Mouse (Mus musculus): ENCODE measurements around the gene Ncl. TPM values are rescaled to one million over a fixed set of nuclear protein-coding genes. Genes with fewer than 3 reads are reported as not detected.

Gene Ncl
- 355 and 416 TPM in 2 replicates for polyA plus RNA-seq (2015; fragmentation: Nextera tagmentation; extraction: Ambion mirVana)

- peaks cover 7% of the 10 kb centered on the region for H3K36me3 ChIP-seq (ENCODE audit: control insufficient read depth, insufficient read depth, low read length)
- peaks cover 13% of the 10 kb centered on the region for H3K4me1 ChIP-seq (ENCODE audit: control insufficient read depth, insufficient read depth, low read length)
- WGBS: under 1% methylated on average over 102 of the region's 102 CpGs
- H3K4me2 ChIP-seq (ENCODE audit: low read depth, low read length): peak within 1 kb of the TSS; percentile 67
- no peaks in the 10 kb centered on the region for H3K9me3 ChIP-seq (ENCODE audit: control insufficient read depth, low read length)
- peak within 1 kb of the TSS; percentile 78 for H3K4me3 ChIP-seq (ENCODE audit: low read length)
- H3K9ac ChIP-seq (ENCODE audit: low read depth, low read length): peak within 1 kb of the TSS; percentile 91
- ATAC-seq: peak; percentile 98
- H3K27me3 ChIP-seq (replicated peaks; ENCODE audit: control insufficient read depth, insufficient read depth, low read length): no peaks in the 10 kb centered on the region
- peak within 1 kb of the TSS; percentile 99 for H3K27ac ChIP-seq (ENCODE audit: low read length)
Observed at GRCm38 (mm10) chr1:86358906-86359797, at the start of gene Ncl. Gene Ncl, minus strand, starts transcription at chr1:86359400.

- Histone ChIP-seq H3K4me3 (ENCODE audit: low read length) (no peak overlapping the region), H3K4me1 (ENCODE audit: control insufficient read depth, insufficient read depth, low read length) (peaks cover 15% of the 10 kb centered on the region), H3K9me3 (ENCODE audit: control insufficient read depth, low read length) (no peaks in the 10 kb centered on the region), H3K36me3 (ENCODE audit: control insufficient read depth, insufficient read depth, low read length) (no peaks in the 10 kb centered on the region), H3K27me3 (replicated peaks; ENCODE audit: control insufficient read depth, insufficient read depth, low read length) (no peaks in the 10 kb centered on the region), H3K4me2 (ENCODE audit: low read depth, low read length) (no peak overlapping the region), H3K27ac (ENCODE audit: low read length) (no peak overlapping the region), H3K9ac (ENCODE audit: low read depth, low read length) (no peak overlapping the region)
- ATAC-seq: peak; percentile 69; the same call in 1 of the 2 replicates
- 73% methylated on average over 10 of the region's 10 CpGs for WGBS
Observed at GRCm38 (mm10) chr1:86408515-86408914, 49.3 kb upstream of the Ncl start.

DNA sequence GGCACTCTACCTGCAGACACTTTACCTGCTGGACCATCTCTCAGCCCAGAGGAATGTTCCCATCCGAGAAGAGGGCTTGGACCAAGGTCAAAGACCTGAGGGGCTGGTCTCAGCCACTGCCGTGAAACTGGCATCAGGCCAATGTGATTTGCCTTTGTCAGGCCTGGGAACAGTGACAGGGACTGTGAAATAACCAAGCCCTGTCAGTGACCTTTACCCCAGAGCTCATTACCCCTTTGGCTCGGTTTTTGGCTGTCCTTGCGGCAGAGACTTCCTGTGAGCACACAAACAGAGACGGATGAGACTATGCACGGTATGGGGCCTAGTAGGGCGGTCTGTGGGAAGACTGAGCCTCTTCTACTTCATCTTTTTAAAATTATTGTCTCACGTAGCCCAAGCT lies 47.7 kb upstream of the Ncl start:
- Histone ChIP-seq H3K4me2 (ENCODE audit: low read depth, low read length) (no peak overlapping the region), H3K4me3 (ENCODE audit: low read length) (no peak overlapping the region), H3K9ac (ENCODE audit: low read depth, low read length) (no peak overlapping the region), H3K27ac (ENCODE audit: low read length) (peak overlapping the region; percentile 1; the same call in 1 of the 2 replicates), H3K4me1 (ENCODE audit: control insufficient read depth, insufficient read depth, low read length) (peaks cover 15% of the 10 kb centered on the region), H3K36me3 (ENCODE audit: control insufficient read depth, insufficient read depth, low read length) (no peaks in the 10 kb centered on the region), H3K27me3 (replicated peaks; ENCODE audit: control insufficient read depth, insufficient read depth, low read length) (no peaks in the 10 kb centered on the region), H3K9me3 (ENCODE audit: control insufficient read depth, low read length) (no peaks in the 10 kb centered on the region)
- ATAC-seq: peak; percentile 57
- WGBS: 46% methylated on average over 8 of the region's 8 CpGs

GRCm38 (mm10) chr1:86406313-86406712 lies 47.1 kb upstream of the Ncl start:
- peaks cover 15% of the 10 kb centered on the region for H3K4me1 ChIP-seq (ENCODE audit: control insufficient read depth, insufficient read depth, low read length)
- H3K4me3 ChIP-seq (ENCODE audit: low read length): no peak overlapping the region
- no peaks in the 10 kb centered on the region for H3K27me3 ChIP-seq (replicated peaks; ENCODE audit: control insufficient read depth, insufficient read depth, low read length)
- no peak overlapping the region for H3K4me2 ChIP-seq (ENCODE audit: low read depth, low read length)
- H3K9ac ChIP-seq (ENCODE audit: low read depth, low read length): no peak overlapping the region
- peak; percentile 41; the same call in 1 of the 2 replicates for ATAC-seq
- 64% methylated on average over 4 of the region's 4 CpGs for WGBS
- no peaks in the 10 kb centered on the region for H3K36me3 ChIP-seq (ENCODE audit: control insufficient read depth, insufficient read depth, low read length)
- H3K9me3 ChIP-seq (ENCODE audit: control insufficient read depth, low read length): no peaks in the 10 kb centered on the region
- H3K27ac ChIP-seq (ENCODE audit: low read length): 0 out of 2 replicates have a peak overlapping the region, but pooled peaks have one; percentile 1

DNA sequence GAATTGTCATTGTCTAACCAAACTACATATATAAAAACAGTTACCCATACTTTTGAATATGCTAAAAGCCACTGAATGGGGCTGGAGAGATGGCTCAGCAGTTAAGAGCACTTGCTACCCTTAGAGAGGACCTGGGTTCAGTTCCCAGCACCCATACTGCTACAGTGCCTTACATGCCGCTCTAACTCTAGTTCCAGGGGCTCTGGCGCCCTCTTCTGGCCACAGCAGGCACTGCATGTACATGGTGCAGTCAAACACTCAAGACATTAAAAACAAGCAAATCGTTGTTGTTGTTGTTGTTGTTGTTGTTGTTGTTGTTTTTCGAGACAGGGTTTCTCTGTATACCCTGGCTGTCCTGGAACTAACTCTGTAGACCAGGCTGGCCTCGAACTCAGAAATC lies 45.6 kb upstream of the Ncl start:
- Histone ChIP-seq H3K4me1 (ENCODE audit: control insufficient read depth, insufficient read depth, low read length) (peaks cover 15% of the 10 kb centered on the region), H3K4me2 (ENCODE audit: low read depth, low read length) (no peak overlapping the region), H3K4me3 (ENCODE audit: low read length) (no peak overlapping the region), H3K9me3 (ENCODE audit: control insufficient read depth, low read length) (no peaks in the 10 kb centered on the region), H3K27ac (ENCODE audit: low read length) (no peak overlapping the region), H3K9ac (ENCODE audit: low read depth, low read length) (no peak overlapping the region), H3K27me3 (replicated peaks; ENCODE audit: control insufficient read depth, insufficient read depth, low read length) (no peaks in the 10 kb centered on the region), H3K36me3 (ENCODE audit: control insufficient read depth, insufficient read depth, low read length) (no peaks in the 10 kb centered on the region)
- ATAC-seq: no peak
- 59% methylated on average over 5 of the region's 5 CpGs for WGBS

- no peak for ATAC-seq
- WGBS: 61% methylated on average over 8 of the region's 8 CpGs
- Histone ChIP-seq H3K4me1 (ENCODE audit: control insufficient read depth, insufficient read depth, low read length) (peaks cover 3% of the 10 kb centered on the region; the same call in 1 of the 2 replicates), H3K4me3 (ENCODE audit: low read length) (no peak overlapping the region), H3K4me2 (ENCODE audit: low read depth, low read length) (no peak overlapping the region), H3K9me3 (ENCODE audit: control insufficient read depth, low read length) (no peaks in the 10 kb centered on the region), H3K27me3 (replicated peaks; ENCODE audit: control insufficient read depth, insufficient read depth, low read length) (no peaks in the 10 kb centered on the region), H3K9ac (ENCODE audit: low read depth, low read length) (no peak overlapping the region), H3K27ac (ENCODE audit: low read length) (no peak overlapping the region), H3K36me3 (ENCODE audit: control insufficient read depth, insufficient read depth, low read length) (no peaks in the 10 kb centered on the region)
Observed at GRCm38 (mm10) chr1:86400096-86400754, 41.0 kb upstream of the Ncl start.

- no peaks in the 10 kb centered on the region for H3K27me3 ChIP-seq (replicated peaks; ENCODE audit: control insufficient read depth, insufficient read depth, low read length)
- peaks cover 3% of the 10 kb centered on the region; the same call in 1 of the 2 replicates for H3K4me1 ChIP-seq (ENCODE audit: control insufficient read depth, insufficient read depth, low read length)
- H3K4me2 ChIP-seq (ENCODE audit: low read depth, low read length): no peak overlapping the region
- H3K4me3 ChIP-seq (ENCODE audit: low read length): no peak overlapping the region
- ATAC-seq: no peak
- H3K9me3 ChIP-seq (ENCODE audit: control insufficient read depth, low read length): no peaks in the 10 kb centered on the region
- no peak overlapping the region for H3K9ac ChIP-seq (ENCODE audit: low read depth, low read length)
- 86% methylated on average over 3 of the region's 3 CpGs for WGBS
- H3K36me3 ChIP-seq (ENCODE audit: control insufficient read depth, insufficient read depth, low read length): no peaks in the 10 kb centered on the region
- no peak overlapping the region for H3K27ac ChIP-seq (ENCODE audit: low read length)
Observed at GRCm38 (mm10) chr1:86399322-86399721, 40.1 kb upstream of the Ncl start.

DNA sequence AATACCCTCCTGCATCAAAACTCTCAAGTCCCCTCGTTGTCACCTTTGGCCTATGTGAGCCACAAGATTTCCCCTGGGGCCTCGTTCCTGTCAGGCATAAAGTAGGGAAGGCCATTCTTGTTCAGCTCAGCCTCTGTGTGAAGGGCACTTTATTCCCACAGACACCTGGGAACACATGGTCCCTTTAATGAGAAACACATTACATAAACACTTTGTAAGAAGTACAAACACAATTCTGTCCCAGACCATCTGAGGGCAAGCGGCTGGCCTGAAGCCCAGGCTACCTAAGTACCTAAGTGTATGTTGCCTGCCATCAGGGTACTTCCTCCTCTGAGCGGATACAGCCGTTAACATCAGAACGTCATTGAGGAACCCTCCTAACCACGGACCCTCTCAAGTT lies 39.0 kb upstream of the Ncl start:
- H3K9ac ChIP-seq (ENCODE audit: low read depth, low read length): no peak overlapping the region
- H3K27me3 ChIP-seq (replicated peaks; ENCODE audit: control insufficient read depth, insufficient read depth, low read length): no peaks in the 10 kb centered on the region
- ATAC-seq: no peak
- H3K36me3 ChIP-seq (ENCODE audit: control insufficient read depth, insufficient read depth, low read length): no peaks in the 10 kb centered on the region
- H3K4me3 ChIP-seq (ENCODE audit: low read length): no peak overlapping the region
- WGBS: 43% methylated on average over 7 of the region's 7 CpGs
- peaks cover 3% of the 10 kb centered on the region; the same call in 1 of the 2 replicates for H3K4me1 ChIP-seq (ENCODE audit: control insufficient read depth, insufficient read depth, low read length)
- no peak overlapping the region for H3K4me2 ChIP-seq (ENCODE audit: low read depth, low read length)
- H3K27ac ChIP-seq (ENCODE audit: low read length): no peak overlapping the region
- no peaks in the 10 kb centered on the region for H3K9me3 ChIP-seq (ENCODE audit: control insufficient read depth, low read length)

DNA sequence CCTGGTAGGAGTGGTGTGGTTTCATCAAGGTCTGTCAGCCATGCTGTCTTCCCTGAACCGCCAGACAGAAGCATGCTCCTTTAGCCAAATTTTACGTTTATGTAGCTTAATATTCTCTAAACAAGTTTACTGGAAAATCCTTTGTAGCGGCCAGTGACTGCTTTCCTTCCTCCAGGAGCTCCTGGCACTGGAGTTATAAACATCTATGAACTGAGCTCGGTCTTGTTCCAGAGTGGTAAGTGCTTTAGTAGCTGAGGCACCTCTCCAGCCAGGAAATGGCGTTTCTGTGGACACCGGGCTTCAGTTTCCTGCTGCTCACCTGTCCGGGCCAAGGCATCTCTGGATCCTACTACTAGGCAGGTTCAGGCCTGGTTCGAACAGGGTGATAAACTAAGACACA lies 38.4 kb upstream of the Ncl start:
- no peak for ATAC-seq
- Histone ChIP-seq H3K27ac (ENCODE audit: low read length) (no peak overlapping the region), H3K4me1 (ENCODE audit: control insufficient read depth, insufficient read depth, low read length) (peaks cover 3% of the 10 kb centered on the region; the same call in 1 of the 2 replicates), H3K36me3 (ENCODE audit: control insufficient read depth, insufficient read depth, low read length) (no peaks in the 10 kb centered on the region), H3K4me3 (ENCODE audit: low read length) (no peak overlapping the region), H3K27me3 (replicated peaks; ENCODE audit: control insufficient read depth, insufficient read depth, low read length) (no peaks in the 10 kb centered on the region), H3K4me2 (ENCODE audit: low read depth, low read length) (no peak overlapping the region), H3K9me3 (ENCODE audit: control insufficient read depth, low read length) (no peaks in the 10 kb centered on the region), H3K9ac (ENCODE audit: low read depth, low read length) (no peak overlapping the region)
- WGBS: 59% methylated on average over 8 of the region's 8 CpGs
